Mouse (Mus musculus) CH12.LX (cell line): ENCODE results near the gene Rpl34.

Source experiments
- CTCF ChIP-seq, 2 experiments: IDR thresholded peaks in 1 of 2; conservative IDR thresholded peaks in 1 of 2; 2 replicates each; pipeline ENCODE4 v1.5.1; 2011 to 2012; ENCODE audit warnings: low read depth in 2 of 2, low read length in 2 of 2, improper control_type of control experiment in 1 of 2, inconsistent platforms in 1 of 2, mild to moderate bottlenecking in 1 of 2, moderate library complexity in 1 of 2
- ELF1 ChIP-seq: IDR thresholded peaks from 2 replicates; pipeline ENCODE4 v1.6.1; 2014; ENCODE audit warnings: low read depth, mild to moderate bottlenecking, inconsistent platforms, low read length, improper control_type of control experiment
- EP300 ChIP-seq: IDR thresholded peaks from 2 replicates; pipeline ENCODE4 v1.6.1; 2011; ENCODE audit warnings: low read length, improper control_type of control experiment
- ETS1 ChIP-seq: conservative IDR thresholded peaks from 2 replicates; pipeline ENCODE4 v1.6.1; 2012; ENCODE audit warnings: low read depth, mild to moderate bottlenecking, inconsistent platforms, low read length, improper control_type of control experiment, moderate library complexity
- MYC ChIP-seq: IDR thresholded peaks from 2 replicates; pipeline ENCODE4 v1.6.1; 2011; ENCODE audit warnings: low read depth, mild to moderate bottlenecking, improper control_type of control experiment, low read length
- POLR2A ChIP-seq: IDR thresholded peaks from 2 replicates; pipeline ENCODE4 v1.6.1; 2011; ENCODE audit warnings: low read depth, mild to moderate bottlenecking, improper control_type of control experiment, low read length
- RAD21 ChIP-seq: IDR thresholded peaks from 2 replicates; pipeline ENCODE4 v1.6.1; 2011; ENCODE audit warnings: low read depth, mild to moderate bottlenecking, low read length, improper control_type of control experiment, moderate library complexity
- RCOR1 ChIP-seq: conservative IDR thresholded peaks from 2 replicates; pipeline ENCODE4 v1.6.1; 2012; ENCODE audit warnings: low read depth, mild to moderate bottlenecking, inconsistent platforms, low read length, improper control_type of control experiment
- USF2 ChIP-seq: conservative IDR thresholded peaks from 2 replicates; pipeline ENCODE4 v1.6.1; 2011; ENCODE audit warnings: low read depth, low read length, improper control_type of control experiment
- ZMIZ1 ChIP-seq: IDR thresholded peaks from 2 replicates; pipeline ENCODE4 v1.6.1; 2012; ENCODE audit warnings: low read depth, mild to moderate bottlenecking, inconsistent platforms, low read length, improper control_type of control experiment

DNA sequence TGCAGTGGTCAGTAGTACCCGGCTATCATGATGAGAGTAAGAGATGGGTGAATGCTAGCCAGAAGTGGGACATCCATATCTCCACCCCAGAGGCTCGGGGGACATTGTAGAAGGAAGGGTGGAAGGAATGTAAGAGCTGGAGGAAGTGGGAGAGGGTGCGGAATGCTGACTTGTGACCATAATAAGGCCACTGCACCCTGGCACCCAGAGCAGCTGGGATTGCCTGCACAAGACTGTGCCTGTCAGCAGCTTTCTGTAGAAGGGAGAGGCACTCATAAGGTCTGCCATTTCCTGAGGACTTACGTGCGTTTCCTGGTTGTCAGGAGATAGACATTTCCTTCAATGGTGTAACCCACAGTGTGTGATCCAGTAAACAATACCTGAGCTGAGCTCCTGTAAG, 33.9 kb upstream of the Rpl34 start:
- no peak for TF ChIP-seq RCOR1
- TF ChIP-seq ETS1, result no peak
- TF ChIP-seq CTCF (conservative IDR thresholded peaks at IDR 0.05 in 1 of 2, IDR thresholded peaks at IDR 0.05 in 1 of 2; ENCODE audit: low read depth in 2 of 2, low read length in 2 of 2), result no peak
- TF ChIP-seq EP300, result no peak
- no peak for TF ChIP-seq MYC
- TF ChIP-seq POLR2A, result no peak
- TF ChIP-seq USF2, result no peak
- TF ChIP-seq ELF1, result no peak
- TF ChIP-seq ZMIZ1, result no peak
- TF ChIP-seq RAD21, result no peak
